Mouse (Mus musculus): ENCODE data around the gene Itga6.
"Not testable (repeated sequence)": the region's sequence is repeated elsewhere in the genome, so short reads cannot be mapped to it uniquely, and the experiment has no call there.

The Itga6 gene

DNA sequence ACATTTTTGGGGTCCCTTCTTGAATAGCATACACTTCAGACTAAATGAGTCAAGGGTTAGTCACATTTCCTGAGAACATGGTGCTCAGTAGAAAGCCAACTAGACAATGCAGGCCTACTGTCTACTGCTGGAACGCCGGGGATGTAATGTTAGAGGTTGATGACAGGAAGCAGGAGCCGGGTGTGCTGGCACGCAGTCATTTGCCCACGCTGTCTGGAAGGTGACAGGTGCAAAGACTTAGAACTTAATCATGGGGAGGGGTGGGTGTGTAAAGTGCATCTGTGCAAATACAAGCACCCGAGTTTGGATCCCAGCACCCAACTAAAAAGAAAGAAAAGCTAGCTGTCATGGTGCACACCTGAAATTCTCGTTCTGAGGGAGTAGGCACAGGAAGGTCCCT, 159.7 kb downstream of the Itga6 start:
- DNase-seq = no peak

DNA sequence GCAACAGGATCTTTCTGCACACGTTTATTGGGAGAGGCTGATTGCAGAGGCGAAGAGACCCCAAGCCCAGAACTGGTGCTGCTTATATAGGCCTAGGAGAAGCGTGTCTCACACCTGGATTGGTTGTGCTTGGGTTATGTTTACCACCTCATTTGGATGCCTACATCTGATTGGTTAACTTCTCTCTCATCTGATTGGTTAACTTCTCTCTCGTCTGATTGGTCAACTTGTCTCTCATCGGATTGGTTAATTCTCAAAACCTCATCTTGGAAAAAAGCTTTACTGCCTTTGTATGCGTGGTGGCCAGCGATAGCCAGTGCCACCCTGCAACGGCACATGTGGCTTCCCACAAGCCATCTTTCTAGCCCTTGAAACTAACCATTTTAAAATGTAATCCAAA, 160.9 kb downstream of the Itga6 start:
- not testable (repeated sequence) for DNase-seq
